Mouse (Mus musculus) spleen, adult 2 months (tissue): ENCODE data around the gene Plxna4. TPM values are rescaled to one million over a fixed set of nuclear protein-coding genes. Genes with fewer than 3 reads are reported as not detected.

Experiments used
- DNase-seq, 2 experiments: peaks; one replicate each; pipeline versions ENCODE4 v3.0.0 to v3.0.0-alpha.2; 2012 to 2021; ENCODE audit warnings: low spot score in 2 of 2, low read depth in 1 of 2
- H3K27ac ChIP-seq: fragments of 200-500 bp; 2 replicates; pipeline ENCODE4 v1.5.1; 2012; ENCODE audit warnings: low read length, inconsistent platforms; ENCODE audit not compliant: insufficient read depth
- H3K27me3 ChIP-seq: fragments of 200-500 bp; 2 replicates; pipeline ENCODE4 v1.6.1; 2012; ENCODE audit warnings: mild to moderate bottlenecking, moderate library complexity, low read length, inconsistent platforms; ENCODE audit not compliant: control insufficient read depth, insufficient read depth
- H3K36me3 ChIP-seq: fragments of 200-500 bp; 2 replicates; pipeline ENCODE4 v1.6.1; 2012; ENCODE audit warnings: mild to moderate bottlenecking, low read length, inconsistent platforms; ENCODE audit not compliant: control insufficient read depth, insufficient read depth
- H3K4me1 ChIP-seq: fragments of 200-500 bp; 2 replicates; pipeline ENCODE4 v1.6.1; 2011; ENCODE audit warnings: inconsistent platforms; ENCODE audit not compliant: control insufficient read depth, insufficient read depth, insufficient read length
- H3K4me3 ChIP-seq: fragments of 200-500 bp; 2 replicates; pipeline ENCODE4 v1.5.1; 2011; ENCODE audit warnings: mild to moderate bottlenecking, inconsistent platforms; ENCODE audit not compliant: insufficient read depth, insufficient read length; ENCODE audit errors: extremely low read depth
- CTCF ChIP-seq: fragments of 200-500 bp; IDR thresholded peaks from 2 replicates; pipeline ENCODE4 v1.5.1; 2011; ENCODE audit warnings: mild to moderate bottlenecking, inconsistent platforms; ENCODE audit not compliant: insufficient read depth, insufficient read length, insufficient replicate concordance; ENCODE audit errors: extremely low read depth
- POLR2A ChIP-seq: fragments of 200-500 bp; IDR thresholded peaks from 2 replicates; pipeline ENCODE4 v1.6.1; 2011; ENCODE audit warnings: low read depth, low read length, inconsistent platforms
- WGBS: fragments of 180-500 bp; shearing (Covaris S2); methylation state at CpG from one replicate; pipeline ENCODE4 v1.1.7; 2018; 5-methylcytosine and 5-hydroxymethylcytosine counted together
- polyA plus RNA-seq: library from polyadenylated mRNA; depleted of rRNA; stranded (reverse); fragments of >200 nt; gene quantifications from 2 replicates; pipeline ENCODE4 v1.2.3, GENCODE M21; 2012

Plxna4 gene
- polyA plus RNA-seq, 1 experiment = 1.0 TPM

DNA sequence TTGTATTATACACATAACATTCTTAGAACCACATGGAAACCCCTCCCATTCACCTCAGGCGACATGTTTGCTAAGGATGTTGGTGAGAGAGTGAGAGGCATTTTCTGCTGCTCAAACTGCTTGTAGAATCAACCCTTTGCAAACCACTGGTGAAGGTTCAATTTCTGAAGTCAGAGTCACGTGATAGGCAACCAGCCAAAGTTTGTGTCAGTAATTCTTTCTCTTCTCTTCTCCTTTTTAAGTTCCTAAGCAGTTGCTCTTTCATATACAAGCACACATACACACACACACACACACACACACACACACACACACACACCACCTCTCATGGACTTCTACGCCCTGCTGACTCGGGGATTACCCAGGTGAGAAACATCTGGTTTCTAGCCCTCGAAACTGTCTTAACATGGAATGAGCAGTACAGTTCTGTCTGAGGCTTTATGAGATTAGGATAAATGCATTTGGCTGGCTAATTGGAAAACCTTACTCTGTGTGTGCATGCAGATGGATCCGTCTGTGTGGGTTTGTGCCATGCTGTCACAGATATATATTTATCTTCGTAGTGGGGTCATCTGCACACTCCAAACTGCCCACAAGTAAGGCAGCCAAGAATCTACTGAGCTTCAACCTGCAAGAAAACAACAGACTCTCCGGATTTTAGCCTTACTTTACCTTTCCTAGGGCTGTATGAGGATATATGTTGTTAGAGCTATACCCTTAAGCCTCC, 138.6 kb downstream of the Plxna4 start:
- Histone ChIP-seq H3K27me3 (no peaks in the 10 kb centered on the region), H3K27ac (no peak overlapping the region), H3K4me1 (no peaks in the 10 kb centered on the region), H3K4me3 (no peak overlapping the region), H3K36me3 (no peaks in the 10 kb centered on the region)
- no peak for DNase-seq
- no peak for TF ChIP-seq CTCF
- no peak for TF ChIP-seq POLR2A
- 81% methylated on average over 8 of the region's 8 CpGs for WGBS

DNA sequence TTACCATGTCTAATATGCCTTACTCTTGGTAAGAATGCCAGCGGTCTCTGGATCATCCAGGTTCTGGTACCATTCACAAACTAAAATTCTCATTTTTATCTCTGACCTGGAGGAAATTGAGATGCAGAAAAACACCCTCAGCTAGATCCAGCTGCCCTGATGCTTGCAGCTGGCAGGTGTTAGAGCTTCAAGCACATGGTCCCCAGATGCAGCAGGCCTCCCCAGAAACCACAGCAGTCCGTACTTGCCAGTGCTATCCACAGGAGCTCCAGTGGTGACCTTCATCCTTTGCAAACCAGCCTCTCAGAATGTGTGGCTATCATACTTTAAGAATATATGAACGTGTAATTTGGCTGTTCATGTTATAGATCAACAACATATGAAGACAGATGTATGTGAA, 139.2 kb downstream of the Plxna4 start:
- Histone ChIP-seq H3K27ac (no peak overlapping the region), H3K4me1 (no peaks in the 10 kb centered on the region), H3K4me3 (no peak overlapping the region), H3K36me3 (no peaks in the 10 kb centered on the region), H3K27me3 (no peaks in the 10 kb centered on the region)
- TF ChIP-seq POLR2A (no peak), CTCF (no peak)
- 78% methylated on average over 3 of the region's 3 CpGs for WGBS
- no peak for DNase-seq

DNA sequence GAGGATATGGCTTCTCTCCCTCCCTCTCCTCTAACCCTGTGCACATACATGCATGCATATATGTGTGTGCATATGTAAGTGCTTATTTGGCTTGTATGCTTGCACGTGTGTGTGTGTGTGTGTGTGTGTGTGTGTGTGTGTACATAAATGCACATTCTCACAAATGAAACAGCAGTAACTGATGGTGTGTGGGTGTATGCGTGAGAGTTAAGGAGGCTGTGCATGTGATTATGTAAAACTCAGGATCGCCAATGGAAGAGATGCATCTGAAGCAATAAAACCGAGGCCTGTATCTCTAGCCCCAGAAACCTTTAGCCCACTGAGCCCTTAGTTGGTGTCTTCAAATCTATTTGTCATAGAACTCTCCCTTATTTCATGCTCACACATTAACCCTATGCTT, 141.7 kb downstream of the Plxna4 start:
- H3K4me1 ChIP-seq = no peaks in the 10 kb centered on the region
- H3K27ac ChIP-seq = no peak overlapping the region
- H3K4me3 ChIP-seq = no peak overlapping the region
- WGBS = 84% methylated on average over 4 of the region's 4 CpGs
- no peaks in the 10 kb centered on the region for H3K27me3 ChIP-seq
- no peaks in the 10 kb centered on the region for H3K36me3 ChIP-seq
- no peak for TF ChIP-seq POLR2A
- TF ChIP-seq CTCF = no peak
- DNase-seq = no peak

DNA sequence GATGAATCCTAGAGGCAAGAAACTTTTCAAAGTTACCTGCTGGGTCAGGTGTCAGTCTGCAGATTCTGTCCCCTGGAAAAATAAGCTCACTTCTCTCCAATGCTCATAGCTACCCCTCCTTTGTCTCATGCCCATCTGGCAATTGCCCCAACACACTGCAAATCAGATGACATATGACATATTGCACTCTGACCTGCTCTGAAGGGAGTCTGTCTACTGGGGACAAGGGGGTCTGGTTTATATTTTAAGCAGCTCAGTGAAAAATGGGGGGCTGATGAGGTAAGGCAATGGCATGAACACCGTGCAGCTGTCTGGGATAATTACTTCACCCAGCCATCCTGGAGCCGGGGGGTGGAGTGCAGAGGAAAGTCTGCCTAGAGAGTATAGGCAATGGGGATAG, 142.7 kb downstream of the Plxna4 start:
- DNase-seq = no peak
- Histone ChIP-seq H3K36me3 (no peaks in the 10 kb centered on the region), H3K27ac (no peak overlapping the region), H3K27me3 (no peaks in the 10 kb centered on the region), H3K4me3 (no peak overlapping the region), H3K4me1 (no peaks in the 10 kb centered on the region)
- TF ChIP-seq CTCF = no peak
- TF ChIP-seq POLR2A = no peak
- 91% methylated on average over 2 of the region's 2 CpGs for WGBS

DNA sequence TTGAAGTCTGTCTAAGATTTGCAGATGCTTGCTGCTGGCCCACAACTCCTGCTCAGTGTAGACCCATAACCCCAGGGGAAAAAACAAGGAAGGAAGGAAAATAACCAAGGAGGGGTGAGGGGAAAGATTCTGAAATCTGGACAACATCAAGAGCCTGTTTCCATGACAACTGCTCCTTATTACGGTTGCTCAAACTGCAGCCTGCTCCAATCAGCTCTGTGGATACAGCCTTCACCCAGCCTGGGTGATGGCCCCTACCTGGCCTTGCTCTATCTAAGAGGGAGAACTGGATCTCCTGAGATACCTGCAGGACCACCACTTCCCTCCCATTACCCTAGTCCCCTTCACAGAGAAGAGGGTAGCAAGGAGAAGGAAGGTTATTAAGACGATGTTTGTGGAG, 143.6 kb downstream of the Plxna4 start:
- TF ChIP-seq CTCF = no peak
- TF ChIP-seq POLR2A = no peak
- H3K36me3 ChIP-seq = no peaks in the 10 kb centered on the region
- H3K4me1 ChIP-seq = no peaks in the 10 kb centered on the region
- H3K27ac ChIP-seq = no peak overlapping the region
- H3K4me3 ChIP-seq = no peak overlapping the region
- 85% methylated on average over 2 of the region's 2 CpGs for WGBS
- H3K27me3 ChIP-seq = no peaks in the 10 kb centered on the region
- no peak for DNase-seq

DNA sequence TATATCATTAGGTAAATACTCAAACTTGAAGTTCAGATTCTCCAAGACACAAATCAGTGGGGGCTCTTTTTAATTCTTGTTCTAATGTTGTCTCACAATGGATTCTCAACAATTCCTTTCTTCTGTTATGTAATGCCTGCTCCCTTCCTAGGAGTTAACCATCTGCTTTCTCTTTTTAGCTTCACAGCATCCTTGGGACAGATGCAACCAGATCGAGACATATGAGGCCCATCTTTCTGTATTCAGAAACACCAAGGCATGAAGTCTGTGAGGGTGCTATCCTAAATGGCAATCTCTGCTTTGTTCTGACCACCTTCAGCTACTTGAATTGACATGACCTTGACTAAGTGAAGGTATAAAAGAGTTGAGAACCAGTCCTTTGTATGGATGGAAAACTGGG, 144.3 kb downstream of the Plxna4 start:
- 86% methylated on average over 1 of the region's 1 CpGs for WGBS
- Histone ChIP-seq H3K4me1 (no peaks in the 10 kb centered on the region), H3K27me3 (no peaks in the 10 kb centered on the region), H3K4me3 (no peak overlapping the region), H3K27ac (no peak overlapping the region), H3K36me3 (no peaks in the 10 kb centered on the region)
- TF ChIP-seq CTCF = no peak
- no peak for TF ChIP-seq POLR2A
- DNase-seq = no peak

DNA sequence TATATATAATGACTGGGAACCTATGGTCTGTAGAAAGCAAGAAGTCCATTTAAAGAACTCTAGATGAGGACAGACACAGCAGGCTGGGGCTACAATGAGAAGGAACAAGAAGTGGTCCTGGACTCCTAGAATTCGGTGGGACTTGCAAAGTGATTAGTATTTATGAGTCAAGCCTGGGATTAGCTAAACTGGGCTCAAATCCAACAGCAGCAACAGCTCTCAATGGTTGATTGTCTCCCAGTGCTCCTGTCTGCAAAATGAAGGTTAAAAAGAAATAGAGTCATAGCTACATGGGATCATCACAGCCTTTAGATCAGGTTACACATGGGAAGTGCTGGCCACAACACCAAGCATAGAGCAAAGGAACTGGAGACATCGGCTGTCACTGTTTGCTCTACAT, 148.6 kb downstream of the Plxna4 start:
- Histone ChIP-seq H3K4me1 (no peaks in the 10 kb centered on the region), H3K27me3 (no peaks in the 10 kb centered on the region), H3K36me3 (no peaks in the 10 kb centered on the region), H3K27ac (no peak overlapping the region), H3K4me3 (no peak overlapping the region)
- DNase-seq = no peak
- 78% methylated on average over 2 of the region's 2 CpGs for WGBS
- TF ChIP-seq CTCF (no peak), POLR2A (no peak)
